Mouse (Mus musculus): ENCODE measurements around the gene Ep400.
A peak's percentile ranks its signal among the peaks of the same experiment; 100 is the strongest.

Gene Ep400

DNA sequence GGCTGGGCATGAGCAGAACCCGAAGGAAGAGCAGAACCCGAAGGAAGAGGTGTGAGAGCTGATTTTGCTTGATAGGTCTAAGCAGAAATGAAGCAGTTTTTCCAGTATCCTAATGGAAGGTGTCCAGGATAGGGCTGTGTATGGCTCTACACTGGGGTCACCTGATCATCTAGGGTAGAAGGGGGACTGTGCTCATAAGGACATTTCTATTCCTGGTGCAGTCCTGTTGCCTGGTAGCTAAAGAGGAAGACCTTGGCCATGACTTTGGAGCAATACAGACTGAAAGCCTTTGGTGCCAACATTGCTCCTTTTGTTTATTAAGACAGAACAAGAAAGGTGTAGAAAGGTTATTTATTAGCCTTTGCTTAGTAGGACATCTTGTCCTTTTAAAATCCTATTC is 106.5 kb downstream of the Ep400 start:
- DNase-seq = no peak

DNA sequence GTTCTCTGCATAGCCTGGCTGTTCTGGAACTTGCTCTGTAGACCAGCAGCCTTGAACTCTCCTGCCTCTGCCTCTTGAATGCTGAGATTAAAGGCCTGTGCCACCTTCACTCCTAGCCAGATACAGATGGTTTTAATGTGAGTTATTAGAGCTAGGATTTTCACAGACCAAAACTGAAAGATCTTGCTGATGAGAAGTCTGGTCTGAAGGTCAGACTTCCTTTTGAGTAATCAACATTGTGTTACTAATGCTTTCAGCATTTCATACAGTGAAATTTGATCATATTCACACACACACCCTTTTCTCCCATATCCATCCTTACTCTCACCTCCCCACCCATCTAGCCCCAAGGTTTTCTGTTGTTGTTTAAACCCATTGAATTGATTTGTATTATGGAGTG is 110.8 kb downstream of the Ep400 start:
- DNase-seq = no peak

DNA sequence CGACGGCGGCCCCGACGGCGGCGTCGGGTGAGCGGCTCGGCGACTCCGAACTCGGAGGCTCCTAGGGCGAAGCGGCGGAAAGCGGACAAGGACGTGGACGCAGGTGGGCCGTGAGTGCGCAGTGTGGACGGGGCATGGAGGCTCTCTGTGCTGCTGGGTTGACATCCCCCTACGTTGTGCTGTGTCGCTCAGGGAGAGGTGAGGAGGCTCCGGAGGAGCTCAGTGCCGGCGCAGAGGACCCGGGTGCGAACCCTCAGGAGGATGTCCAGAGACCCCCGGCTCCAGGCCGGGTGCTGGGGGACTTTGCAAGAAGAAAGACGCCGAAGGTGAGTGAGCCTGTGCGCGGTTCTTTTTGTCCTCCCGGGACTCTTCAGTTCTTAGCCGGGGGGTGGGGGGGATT is 116.8 kb downstream of the Ep400 start:
- no peak for DNase-seq

DNA sequence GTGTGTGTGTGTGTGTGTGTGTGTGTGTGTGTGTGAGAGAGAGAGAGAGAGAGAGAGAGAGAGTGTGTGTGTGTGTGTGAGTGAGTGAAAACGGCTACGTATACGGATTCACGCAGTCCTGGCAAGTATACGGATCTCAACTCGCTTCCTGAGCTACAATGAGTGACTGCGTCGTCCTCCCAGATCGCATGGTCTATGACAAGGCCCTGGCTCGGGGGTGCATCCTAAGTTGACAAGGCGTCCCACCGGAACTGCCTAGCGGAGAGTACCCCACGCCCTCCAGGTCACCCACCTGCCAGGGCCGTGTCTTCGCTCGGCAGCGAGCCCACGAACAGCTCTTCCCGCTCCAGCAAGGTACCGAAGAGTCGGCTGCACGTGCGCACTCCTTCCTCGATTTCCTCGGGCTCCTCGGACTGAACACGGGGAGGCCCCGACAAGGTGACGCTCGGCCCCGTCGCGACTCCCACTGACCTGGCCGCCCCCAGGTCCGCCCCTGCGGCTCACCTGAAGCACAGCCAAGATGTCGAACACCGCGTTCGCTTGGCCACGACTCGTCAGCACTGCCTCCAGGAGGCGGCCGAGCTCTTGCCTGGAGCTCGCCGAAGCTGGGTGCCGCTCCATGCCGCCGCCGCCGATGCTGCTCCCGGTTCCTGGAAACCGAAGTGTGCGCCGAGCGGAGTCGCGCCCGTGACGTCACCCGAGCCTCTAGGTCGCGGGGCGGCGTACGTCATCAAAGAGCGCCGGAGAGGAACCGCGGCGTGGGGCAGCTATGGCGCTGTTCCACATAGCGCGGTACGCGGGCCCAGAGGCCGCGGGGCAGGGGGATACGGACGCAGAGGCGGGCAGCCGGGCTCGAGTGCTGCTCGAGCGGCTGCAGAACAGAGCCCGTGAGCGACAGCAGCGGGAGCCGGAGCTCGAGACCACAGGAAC is 117.5 kb downstream of the Ep400 start, which contains the start of the genes Noc4l and Ddx51:
Gene Noc4l, minus strand, starts transcription at position 699 of the 930 bp plus-strand sequence.
Gene Ddx51, plus strand, starts transcription at position 733 of the 930 bp plus-strand sequence.
- peak; percentile 97 to 99 for DNase-seq

DNA sequence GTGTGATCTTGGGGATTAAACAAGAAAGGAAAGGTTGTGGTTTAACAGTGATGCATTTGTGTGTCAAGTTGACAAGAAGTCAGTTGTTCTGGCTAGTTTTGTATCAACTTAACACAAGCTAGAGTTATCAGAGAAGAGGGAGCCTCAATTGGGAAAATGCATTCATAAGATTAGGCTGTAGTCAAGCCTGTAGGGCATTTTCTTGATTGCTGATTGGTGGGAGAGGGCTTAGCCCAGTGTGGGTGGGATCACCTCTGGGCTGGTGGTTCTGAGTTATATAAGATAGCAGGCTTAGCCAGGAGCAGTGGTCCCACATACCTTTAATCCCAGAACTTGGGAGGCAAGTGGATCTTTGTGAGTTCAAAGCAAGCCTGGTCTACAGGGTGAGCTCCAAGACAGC is 124.1 kb downstream of the Ep400 start:
- no peak for DNase-seq

DNA sequence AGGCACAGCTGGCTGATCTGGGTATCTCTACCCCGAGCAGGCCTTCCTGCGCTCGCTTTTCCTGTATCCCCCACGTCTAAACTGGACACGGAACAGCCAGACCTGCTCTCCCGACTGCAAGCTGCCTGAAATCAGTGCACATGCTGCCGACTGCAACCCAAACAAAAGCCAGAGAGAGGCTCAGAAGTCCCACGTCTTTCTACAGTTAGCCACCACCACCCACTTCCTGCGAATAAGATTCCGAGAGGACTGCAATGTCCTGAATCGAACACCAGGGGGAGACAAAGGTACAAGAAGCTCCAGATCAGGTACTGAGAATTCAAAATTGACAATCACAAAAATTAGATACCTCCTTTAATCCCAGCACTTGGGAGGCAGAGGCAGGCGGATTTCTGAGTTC is 131.1 kb downstream of the Ep400 start:
- peak; percentile 73 to 80 for DNase-seq

DNA sequence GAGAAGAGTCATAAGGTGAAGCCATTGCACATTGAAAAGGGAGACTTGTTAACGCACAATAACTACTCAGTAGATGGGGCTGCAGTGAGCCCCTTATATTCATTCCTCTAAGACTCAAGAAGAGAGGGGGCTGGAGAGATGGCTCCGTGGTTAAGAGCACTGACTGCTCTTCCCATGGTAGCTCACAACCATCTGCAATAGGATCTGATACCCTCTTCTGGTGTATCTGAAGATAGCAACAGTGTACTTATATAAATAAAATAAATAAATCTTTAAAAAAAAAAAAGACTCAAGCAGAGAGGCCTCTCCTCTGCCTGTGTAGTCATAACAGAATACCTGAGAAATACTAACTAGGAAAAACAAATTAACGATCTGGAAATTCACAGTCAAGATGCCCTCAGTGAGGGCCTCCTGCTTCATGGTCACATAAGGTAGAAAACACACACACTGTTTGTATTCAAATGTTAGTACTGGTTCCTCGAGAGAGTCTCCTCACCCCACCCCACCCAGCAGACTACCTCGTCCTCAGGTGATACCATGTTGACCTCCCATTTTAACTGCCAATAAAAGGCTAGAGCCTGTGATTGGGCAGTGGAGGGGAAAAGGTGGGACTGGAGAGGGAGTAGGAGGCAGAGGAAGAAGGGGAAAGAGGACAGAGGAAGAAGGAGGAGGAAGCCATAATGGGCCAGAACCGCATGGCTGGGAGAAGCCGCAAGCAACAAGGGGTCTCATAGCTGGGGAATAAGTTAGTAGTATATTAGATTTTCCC is 132.0 kb downstream of the Ep400 start:
- no peak for DNase-seq

DNA sequence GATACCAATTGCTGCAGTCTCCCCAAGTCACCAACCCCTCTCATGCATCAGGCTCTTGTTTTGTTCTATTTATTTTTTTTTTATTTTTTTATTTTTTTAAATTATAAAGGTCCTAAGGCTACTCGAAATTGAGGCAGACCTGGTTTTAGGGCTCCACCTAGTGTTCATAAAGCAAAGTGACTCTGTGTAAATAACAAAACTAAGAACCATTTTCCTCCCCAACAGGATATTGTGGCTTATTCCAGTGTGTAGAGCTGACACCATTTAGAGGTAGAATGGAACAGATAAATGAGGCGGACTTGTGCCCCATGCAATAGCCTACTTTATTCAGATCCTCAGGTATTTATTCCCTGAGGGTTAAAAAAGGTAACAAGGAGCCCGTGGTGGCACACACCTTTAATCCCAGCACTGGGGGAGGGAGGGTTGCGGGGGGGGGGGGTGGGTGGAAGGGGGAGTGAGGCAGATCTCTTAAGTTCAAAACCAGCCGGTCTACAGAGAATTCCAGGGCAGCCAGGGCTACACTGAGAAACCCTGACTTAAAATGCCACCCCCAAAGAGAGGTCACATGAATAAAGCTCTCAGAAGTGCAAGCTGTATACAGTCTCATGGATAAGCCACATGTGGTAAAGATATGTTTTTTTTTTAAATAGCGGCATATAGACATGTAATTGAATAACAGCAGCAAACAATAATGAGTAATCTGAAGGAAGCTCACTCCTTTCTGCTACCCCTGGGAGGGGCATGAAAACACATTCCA is 134.4 kb downstream of the Ep400 start:
- no peak for DNase-seq

DNA sequence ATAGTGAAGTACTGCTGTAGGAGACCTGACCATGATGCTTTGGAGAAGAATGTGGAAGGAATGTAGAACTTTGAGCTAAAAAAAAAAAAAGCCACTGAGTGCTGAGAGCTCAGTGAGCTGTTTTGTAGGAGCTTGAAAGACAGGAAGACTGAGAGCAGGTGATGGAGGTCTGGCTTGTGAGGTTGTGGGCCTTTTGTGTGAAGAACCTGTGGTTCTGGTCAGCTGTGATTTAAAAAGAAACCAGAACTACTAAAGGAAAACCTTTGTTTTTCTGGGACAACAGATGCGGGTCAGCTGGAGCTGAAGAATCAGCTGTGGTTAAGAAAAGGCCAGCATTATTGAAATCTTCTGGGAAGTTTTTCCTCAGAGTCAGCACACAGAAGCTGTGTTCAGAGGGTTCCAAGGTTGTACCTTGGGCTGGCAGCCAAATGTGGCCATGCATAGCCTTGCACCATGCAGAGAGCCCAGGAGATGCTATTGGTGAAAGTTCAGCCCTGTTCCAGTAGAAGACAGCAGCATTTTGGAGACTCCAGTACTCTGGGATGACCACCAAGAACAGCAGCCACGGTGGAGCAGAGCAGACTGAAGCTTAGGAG is 140.9 kb downstream of the Ep400 start:
- DNase-seq = peak; percentile 61 to 72

DNA sequence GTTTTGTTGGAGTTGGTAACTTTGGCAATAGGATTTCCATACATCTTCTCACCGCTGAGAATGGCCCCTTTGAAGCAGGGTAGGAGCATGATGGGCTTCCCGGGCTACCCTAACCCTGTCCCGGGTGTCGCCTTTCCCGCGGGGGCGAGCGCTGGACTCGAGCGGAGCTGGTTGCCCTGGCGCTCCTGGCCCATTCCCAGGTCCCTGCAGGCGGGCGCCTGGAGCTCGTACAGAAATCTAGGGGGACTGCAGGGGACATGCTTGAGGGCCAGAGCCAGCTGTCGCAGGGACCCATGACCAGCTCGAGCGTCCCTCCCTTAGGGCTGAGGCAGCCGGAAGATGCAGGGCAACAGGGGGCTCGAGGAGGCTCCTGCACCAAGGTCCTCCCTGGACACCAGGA is 142.4 kb downstream of the Ep400 start:
- DNase-seq = peak; percentile 54 to 69

DNA sequence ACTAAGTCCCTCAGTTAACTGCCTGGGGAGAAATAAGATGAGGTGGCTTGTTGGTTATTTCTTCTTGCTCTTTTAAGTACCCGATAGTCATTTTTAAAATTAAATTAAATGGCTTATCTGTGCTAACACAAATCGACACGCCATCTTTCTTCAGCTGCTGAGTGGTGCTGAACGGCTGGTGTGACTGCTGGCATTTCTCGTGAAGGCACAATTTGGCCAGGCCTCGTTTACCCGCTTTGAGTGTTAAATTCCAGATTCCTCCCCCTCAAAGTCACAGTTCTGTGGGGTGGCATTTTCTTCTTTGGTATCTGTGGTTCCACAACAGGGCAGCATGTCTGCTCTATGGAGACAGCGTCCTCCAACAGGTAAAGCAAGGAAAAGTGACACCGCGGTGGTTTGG is 143.2 kb downstream of the Ep400 start:
- no peak for DNase-seq

DNA sequence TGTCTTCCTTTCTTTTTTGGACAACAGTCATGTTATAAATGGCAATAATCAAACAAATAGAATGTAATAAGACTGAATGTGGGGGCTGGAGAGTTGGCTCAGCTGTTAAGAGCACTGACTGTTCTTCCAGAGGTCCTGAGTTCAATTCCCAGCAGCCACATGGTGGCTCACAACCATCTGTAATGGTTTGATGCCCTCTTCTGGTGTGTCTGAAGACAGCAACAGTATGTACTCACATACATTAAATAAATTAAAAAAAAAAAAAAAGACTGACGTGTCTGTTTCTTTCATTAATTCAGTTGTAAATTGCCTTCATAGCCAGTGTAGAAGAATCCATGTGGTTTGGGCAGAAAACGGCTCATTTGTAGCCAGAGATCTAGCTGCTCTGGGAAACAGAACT is 146.2 kb downstream of the Ep400 start:
- no peak for DNase-seq

DNA sequence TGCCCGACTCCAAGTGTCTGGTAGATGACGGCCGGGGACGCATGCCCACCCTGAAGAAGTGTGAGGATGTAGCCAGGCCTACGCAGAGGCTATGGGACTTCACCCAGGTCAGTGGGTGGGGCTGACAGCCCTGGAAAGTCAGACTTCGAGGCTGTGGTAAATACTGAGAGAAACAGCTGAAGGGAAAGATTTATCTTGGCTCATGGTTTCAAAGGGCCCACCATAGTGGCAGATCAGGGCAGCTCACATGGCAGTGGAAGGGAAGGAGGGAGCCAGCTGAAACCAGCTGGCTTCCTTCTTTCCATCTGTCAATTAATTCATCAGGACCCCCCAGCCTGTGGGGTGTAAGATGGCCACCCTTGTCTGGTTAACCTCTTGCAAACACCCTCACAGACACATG is 151.3 kb downstream of the Ep400 start:
- DNase-seq = no peak
